Mouse (Mus musculus): ENCODE results near the gene Gm3106. TPM values are rescaled to one million over a fixed set of nuclear protein-coding genes. Genes with fewer than 3 reads are reported as not detected.

Gene Gm3106
- not detected in 2 replicates for polyA plus RNA-seq (2012; rRNA removed)

DNA sequence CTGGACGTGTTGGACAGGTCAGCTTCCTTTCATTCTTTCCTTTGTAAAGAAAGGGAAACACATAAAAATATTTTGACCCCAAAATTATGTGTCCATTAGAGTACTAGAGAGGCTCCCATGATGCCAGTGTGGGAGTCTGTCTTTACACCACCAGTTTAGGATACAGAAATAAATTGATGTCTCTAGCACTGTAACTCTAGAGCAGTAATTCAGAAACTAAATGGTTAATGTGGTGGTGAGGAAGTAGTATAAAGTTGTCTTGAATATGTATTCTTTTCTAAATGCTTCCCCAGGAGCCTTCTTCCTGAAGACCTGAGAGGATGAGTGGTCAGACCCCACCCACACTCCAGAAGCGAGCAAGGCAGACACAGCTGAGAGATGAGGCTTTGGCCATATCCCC lies at the start of gene Gm3106:
Gene Gm3106 (plus strand): TSS at position 301 of the 400 bp plus-strand sequence.

Other genes starting within 250 kb of the Gm3106 start
- not detected in 2 replicates for gene BC061212, start 147.5 kb upstream of the Gm3106 start, polyA plus RNA-seq (2012; rRNA removed)
- not detected in 2 replicates for gene Gm6351, start 141.6 kb upstream of the Gm3106 start, polyA plus RNA-seq (2012; rRNA removed)
- not detected in 2 replicates for gene A430089I19Rik, start 88.8 kb downstream of the Gm3106 start, polyA plus RNA-seq (2012; rRNA removed)
- gene Gm6502, start 96.4 kb downstream of the Gm3106 start, polyA plus RNA-seq (2012; rRNA removed): not detected in 2 replicates
- gene AA792892, start 121.7 kb downstream of the Gm3106 start, polyA plus RNA-seq (2012; rRNA removed): not detected in 2 replicates
- gene Gm7682, start 227.8 kb downstream of the Gm3106 start, polyA plus RNA-seq (2012; rRNA removed): not detected in 2 replicates

All from colon, adult 2 months (tissue).